Mouse (Mus musculus) layer of hippocampus, adult 9-10 months (tissue): ENCODE data around the gene Rassf3.

Experiments
- DNase-seq: peaks from one replicate; pipeline ENCODE4 v3.0.0; 2022; ENCODE audit warnings: low spot score

The Rassf3 gene

GRCm38 (mm10) chr10:121365781-121366272, 110.3 kb downstream of the Rassf3 start:
- peak; percentile 38 for DNase-seq

GRCm38 (mm10) chr10:121364801-121365564, 111.2 kb downstream of the Rassf3 start, which contains the start of gene Gns:
Gns (plus strand) TSS chr10:121365090.
- DNase-seq = peak; percentile 37

DNA sequence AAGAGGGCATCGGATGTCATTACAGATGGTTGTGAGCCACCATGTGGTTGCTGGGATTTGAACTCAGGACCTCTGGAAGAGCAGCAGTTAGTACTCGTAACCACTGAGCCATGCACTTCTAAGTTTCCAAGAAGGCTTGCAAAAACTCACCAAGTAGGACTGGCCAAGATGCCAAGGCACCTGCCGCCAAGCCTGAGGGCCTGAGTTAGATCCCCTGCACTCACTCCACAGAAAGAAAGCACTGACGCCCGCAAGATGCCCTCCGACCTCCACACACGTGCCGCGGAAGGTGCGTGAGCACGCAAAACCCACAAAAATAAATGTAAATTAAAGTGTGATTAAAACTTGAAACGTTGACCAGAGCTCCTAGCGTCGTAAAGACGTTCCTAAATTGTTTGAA, 111.8 kb downstream of the Rassf3 start:
- DNase-seq = no peak

GRCm38 (mm10) chr10:121363201-121363600, 112.9 kb downstream of the Rassf3 start:
- no peak for DNase-seq

DNA sequence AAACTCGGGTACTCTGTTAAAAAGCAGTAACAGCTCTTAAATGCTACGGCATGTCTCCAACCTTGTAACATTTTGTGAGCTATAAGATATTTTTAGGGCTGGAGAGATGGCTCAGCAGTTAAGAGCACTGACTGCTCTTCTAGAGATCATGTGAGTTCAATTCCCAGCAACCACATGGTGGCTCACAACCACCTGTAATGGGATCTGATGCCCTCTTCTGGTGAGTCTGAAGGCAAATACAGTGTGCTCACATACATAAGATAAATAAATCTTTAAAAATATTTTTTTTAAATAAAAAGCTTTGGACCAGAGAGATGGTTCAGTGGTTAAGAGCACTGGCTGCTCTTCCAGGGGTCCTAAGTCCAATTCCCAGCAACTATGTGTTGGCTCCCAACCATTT, 115.8 kb downstream of the Rassf3 start:
- DNase-seq = no peak
